Mouse (Mus musculus): ENCODE measurements at regions not wholly inside any gene's neighbourhood (a gene's known extent, or its start where the extent isn't known, plus 50 kb on each side); places are given as distances from the start of the nearest gene placed in this dataset.

DNA sequence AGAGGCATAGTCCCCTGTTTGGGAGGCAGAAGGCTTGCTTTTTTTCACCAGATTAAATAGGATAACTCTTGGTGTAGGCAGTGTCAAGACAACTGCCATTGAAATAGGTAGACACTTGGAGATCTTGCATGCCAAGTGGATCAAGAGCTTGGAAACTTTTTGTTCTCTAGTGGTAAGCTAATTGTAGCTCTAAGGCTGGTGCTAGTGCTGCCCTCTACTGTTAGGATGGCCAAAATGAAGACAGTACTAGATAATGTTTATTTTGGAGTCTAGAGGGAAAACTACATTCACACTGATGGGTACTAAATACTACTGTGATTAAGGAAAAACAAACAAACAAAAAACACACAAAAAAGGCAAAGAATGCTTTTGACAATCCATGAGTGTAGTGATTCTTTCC is 1428.4 kb upstream of the Tacstd2 start:
- TF ChIP-seq ZC3H11A (IDR thresholded peaks at IDR 0.05; ENCODE audit: low read depth, low read length): no peak
- no peak for TF ChIP-seq HCFC1 (IDR thresholded peaks at IDR 0.05; ENCODE audit: low read depth, low read length)
- peak in 1 of 3 experiments; percentile 39; a peak in 2 of 6 replicates for TF ChIP-seq CTCF (IDR thresholded peaks at IDR 0.05 in 2 of 3, conservative IDR thresholded peaks at IDR 0.05 in 1 of 3; ENCODE audit: control insufficient read depth in 1 of 3, insufficient read depth in 1 of 3, low read depth in 2 of 3, low read length in 3 of 3, poor library complexity in 1 of 3, severe bottlenecking in 1 of 3)
